Mouse (Mus musculus): ENCODE results near the gene Sertad4. TPM values are rescaled to one million over a fixed set of nuclear protein-coding genes. Genes with fewer than 3 reads are reported as not detected.

Gene Sertad4
- total and polyA plus RNA-seq, 2 experiments from 2014 or later, result 9.2 to 19.8 TPM

DNA sequence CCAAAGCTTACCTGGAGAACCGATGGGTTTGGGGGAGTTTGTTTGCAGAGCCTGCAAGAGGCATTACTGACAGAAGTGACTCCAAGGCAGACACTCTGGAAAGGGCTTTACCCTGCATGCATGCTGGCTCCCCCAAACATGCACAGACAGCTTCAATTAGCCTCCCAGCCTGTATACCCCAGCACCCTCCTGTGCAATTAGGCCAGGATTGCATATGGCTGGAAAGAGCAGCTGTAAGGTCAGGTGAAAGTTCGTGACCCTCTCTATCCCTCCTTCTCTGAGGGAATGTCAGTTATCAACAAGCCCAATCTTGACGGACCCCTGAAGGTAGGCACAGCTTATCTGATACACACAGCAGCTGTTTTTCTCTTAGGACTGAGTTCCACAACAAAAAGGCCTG, 40.9 kb downstream of the Sertad4 start:
- TF ChIP-seq CTCF (IDR thresholded peaks at IDR 0.05), result no peak
- no peak for DNase-seq (ENCODE audit: low spot score)
- Histone ChIP-seq H3K4me3 (ENCODE audit: low read depth, low read length) (no peak overlapping the region), H3K27ac (ENCODE audit: low read depth, low read length) (no peak overlapping the region), H3K9ac (replicated peaks; ENCODE audit: low read length, poor library complexity, severe bottlenecking) (no peak overlapping the region), H3K36me3 (ENCODE audit: insufficient read depth, low read length) (no peaks in the 10 kb centered on the region), H3K4me2 (ENCODE audit: low read depth, low read length, poor library complexity, severe bottlenecking) (no peak overlapping the region), H3K9me3 (ENCODE audit: low read length) (no peaks in the 10 kb centered on the region), H3K27me3 (ENCODE audit: insufficient read depth, low read length) (no peaks in the 10 kb centered on the region), H3K4me1 (ENCODE audit: insufficient read depth, low read length) (no peaks in the 10 kb centered on the region)
- WGBS, result 34% methylated on average over 3 of the region's 3 CpGs
- ATAC-seq (ENCODE audit: low FRiP score), result no peak

- Histone ChIP-seq H3K4me2 (ENCODE audit: low read depth, low read length, poor library complexity, severe bottlenecking) (no peak overlapping the region), H3K4me3 (ENCODE audit: low read depth, low read length) (no peak overlapping the region), H3K9ac (replicated peaks; ENCODE audit: low read length, poor library complexity, severe bottlenecking) (no peak overlapping the region), H3K36me3 (ENCODE audit: insufficient read depth, low read length) (no peaks in the 10 kb centered on the region), H3K27me3 (ENCODE audit: insufficient read depth, low read length) (no peaks in the 10 kb centered on the region), H3K4me1 (ENCODE audit: insufficient read depth, low read length) (no peaks in the 10 kb centered on the region), H3K27ac (ENCODE audit: low read depth, low read length) (no peak overlapping the region), H3K9me3 (ENCODE audit: low read length) (no peaks in the 10 kb centered on the region)
- 91% methylated on average over 9 of the region's 9 CpGs for WGBS
- no peak for TF ChIP-seq CTCF (IDR thresholded peaks at IDR 0.05)
- ATAC-seq (ENCODE audit: low FRiP score) (no peak), DNase-seq (ENCODE audit: low spot score) (no peak)
These were observed 42.8 kb downstream of the Sertad4 start for GRCm38 (mm10) chr1:192812758-192813157.

GRCm38 (mm10) chr1:192812290-192812689, 43.3 kb downstream of the Sertad4 start:
- ATAC-seq (ENCODE audit: low FRiP score), result no peak
- Histone ChIP-seq H3K9me3 (ENCODE audit: low read length) (no peaks in the 10 kb centered on the region), H3K4me1 (ENCODE audit: insufficient read depth, low read length) (no peaks in the 10 kb centered on the region), H3K36me3 (ENCODE audit: insufficient read depth, low read length) (no peaks in the 10 kb centered on the region), H3K4me3 (ENCODE audit: low read depth, low read length) (no peak overlapping the region), H3K9ac (replicated peaks; ENCODE audit: low read length, poor library complexity, severe bottlenecking) (no peak overlapping the region), H3K27me3 (ENCODE audit: insufficient read depth, low read length) (no peaks in the 10 kb centered on the region), H3K27ac (ENCODE audit: low read depth, low read length) (no peak overlapping the region), H3K4me2 (ENCODE audit: low read depth, low read length, poor library complexity, severe bottlenecking) (no peak overlapping the region)
- no peak for DNase-seq (ENCODE audit: low spot score)
- WGBS, result 87% methylated on average over 5 of the region's 5 CpGs
- no peak for TF ChIP-seq CTCF (IDR thresholded peaks at IDR 0.05)

DNA sequence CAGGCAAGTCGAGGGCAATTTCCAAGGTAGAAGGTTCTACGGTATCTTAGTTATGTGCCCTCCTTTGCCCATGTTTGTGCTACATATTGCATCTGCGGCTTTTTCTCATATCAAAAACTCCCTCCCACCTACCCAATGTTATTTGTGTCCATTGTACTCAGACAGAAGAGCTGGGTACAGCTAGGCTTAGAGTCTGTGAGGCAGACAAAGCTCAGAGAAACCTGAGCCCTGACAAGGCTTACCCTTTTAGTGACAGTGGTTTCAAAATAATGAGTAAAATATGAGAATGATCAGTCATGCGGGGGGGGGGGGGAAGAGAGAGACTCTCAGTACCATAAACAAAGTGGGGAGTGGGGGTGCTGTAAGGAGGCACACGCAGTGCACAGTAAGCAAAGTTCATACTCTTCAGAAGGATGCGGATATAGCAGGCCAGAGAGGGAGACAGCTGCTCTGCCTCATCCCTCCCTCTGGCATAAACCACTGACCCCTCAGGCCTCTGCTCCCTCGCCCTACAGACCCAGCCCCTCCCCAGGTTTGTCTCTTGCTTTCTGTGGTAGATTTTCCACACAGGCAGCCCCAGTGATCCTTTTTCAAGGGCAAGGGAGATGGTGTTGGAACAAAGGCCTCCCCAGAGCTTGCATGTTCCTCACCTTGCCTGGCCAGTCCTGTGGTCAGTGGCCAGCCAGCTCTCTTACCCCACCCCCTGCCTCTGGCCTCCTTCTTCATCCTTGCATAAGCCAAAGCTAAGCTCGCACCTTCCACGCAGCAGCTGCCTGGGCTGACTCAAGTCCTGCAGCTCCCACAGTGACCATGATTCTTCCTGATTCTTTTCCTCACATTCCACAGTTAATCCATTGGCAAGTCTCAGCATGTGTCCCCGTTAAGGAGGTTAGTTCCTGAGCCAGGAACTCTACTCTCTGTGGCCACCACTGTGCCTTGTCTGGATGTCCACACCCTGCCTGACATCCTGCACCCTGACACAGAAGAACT, 49.1 kb downstream of the Sertad4 start:
- TF ChIP-seq CTCF (IDR thresholded peaks at IDR 0.05), result no peak
- ATAC-seq (ENCODE audit: low FRiP score), result no peak
- Histone ChIP-seq H3K9me3 (ENCODE audit: low read length) (no peaks in the 10 kb centered on the region), H3K4me1 (ENCODE audit: insufficient read depth, low read length) (no peaks in the 10 kb centered on the region), H3K9ac (replicated peaks; ENCODE audit: low read length, poor library complexity, severe bottlenecking) (no peak overlapping the region), H3K27ac (ENCODE audit: low read depth, low read length) (no peak overlapping the region), H3K36me3 (ENCODE audit: insufficient read depth, low read length) (no peaks in the 10 kb centered on the region), H3K4me3 (ENCODE audit: low read depth, low read length) (no peak overlapping the region), H3K4me2 (ENCODE audit: low read depth, low read length, poor library complexity, severe bottlenecking) (no peak overlapping the region), H3K27me3 (ENCODE audit: insufficient read depth, low read length) (no peaks in the 10 kb centered on the region)
- no peak for DNase-seq (ENCODE audit: low spot score)
- 53% methylated on average over 10 of the region's 10 CpGs for WGBS

- no peaks in the 10 kb centered on the region for H3K36me3 ChIP-seq (ENCODE audit: insufficient read depth, low read length)
- no peak for TF ChIP-seq CTCF (IDR thresholded peaks at IDR 0.05)
- no peaks in the 10 kb centered on the region for H3K4me1 ChIP-seq (ENCODE audit: insufficient read depth, low read length)
- no peak overlapping the region for H3K4me2 ChIP-seq (ENCODE audit: low read depth, low read length, poor library complexity, severe bottlenecking)
- DNase-seq (ENCODE audit: low spot score) (no peak), ATAC-seq (ENCODE audit: low FRiP score) (no peak)
- no peak overlapping the region for H3K9ac ChIP-seq (replicated peaks; ENCODE audit: low read length, poor library complexity, severe bottlenecking)
- H3K27ac ChIP-seq (ENCODE audit: low read depth, low read length), result no peak overlapping the region
- no peaks in the 10 kb centered on the region for H3K27me3 ChIP-seq (ENCODE audit: insufficient read depth, low read length)
- no peaks in the 10 kb centered on the region for H3K9me3 ChIP-seq (ENCODE audit: low read length)
- no peak overlapping the region for H3K4me3 ChIP-seq (ENCODE audit: low read depth, low read length)
- 83% methylated on average over 8 of the region's 8 CpGs for WGBS
These were observed 55.2 kb downstream of the Sertad4 start for GRCm38 (mm10) chr1:192800338-192800737.
